Mouse (Mus musculus): ENCODE measurements around the gene Dip2c. TPM values are rescaled to one million over a fixed set of nuclear protein-coding genes. Genes with fewer than 3 reads are reported as not detected.

Dip2c gene
- 10 to 100 TPM; 70.4 to 72.8 TPM for total RNA-seq (2021)
- long read RNA-seq, partial matches to known transcripts: 3 of 15 reads
- long read RNA-seq, other reads (novel, unspliced or antisense): 12 of 15 reads

DNA sequence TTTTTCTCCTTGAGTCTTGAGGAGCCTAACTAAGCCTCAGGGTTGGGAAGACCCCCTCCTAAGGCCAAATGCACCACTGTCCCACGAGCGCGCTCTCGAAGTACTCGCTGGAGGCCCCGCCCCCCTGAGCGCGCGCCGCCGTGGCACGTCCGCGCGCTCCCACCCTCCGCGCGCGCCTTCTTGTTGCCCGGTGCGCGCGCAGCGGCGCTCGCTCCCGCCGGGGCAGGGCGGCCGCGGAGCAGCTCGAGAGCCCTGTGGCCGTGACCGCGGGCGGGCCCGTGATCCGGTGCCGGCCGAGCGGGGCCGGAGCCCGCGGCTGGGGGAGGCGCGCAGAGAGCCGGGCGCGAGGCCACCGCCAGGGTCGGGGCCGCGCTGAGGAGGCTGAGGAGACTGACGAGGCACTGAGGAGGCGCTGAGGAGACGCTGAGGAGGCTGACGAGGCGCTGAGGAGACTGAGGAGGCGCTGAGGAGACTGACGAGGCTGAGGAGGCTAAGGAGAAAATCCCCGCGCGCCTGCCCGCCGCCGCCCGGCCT is at the start of gene Dip2c:
Dip2c (plus strand) TSS at position 207 of the 534 bp plus-strand sequence.
- DNase-seq (ENCODE audit: low spot score in 2 of 2): peak; percentile 82 to 91

GRCm38 (mm10) chr13:9227078-9227477 is 49.2 kb upstream of the Dip2c start:
- no peak for DNase-seq (ENCODE audit: low spot score in 2 of 2)

DNA sequence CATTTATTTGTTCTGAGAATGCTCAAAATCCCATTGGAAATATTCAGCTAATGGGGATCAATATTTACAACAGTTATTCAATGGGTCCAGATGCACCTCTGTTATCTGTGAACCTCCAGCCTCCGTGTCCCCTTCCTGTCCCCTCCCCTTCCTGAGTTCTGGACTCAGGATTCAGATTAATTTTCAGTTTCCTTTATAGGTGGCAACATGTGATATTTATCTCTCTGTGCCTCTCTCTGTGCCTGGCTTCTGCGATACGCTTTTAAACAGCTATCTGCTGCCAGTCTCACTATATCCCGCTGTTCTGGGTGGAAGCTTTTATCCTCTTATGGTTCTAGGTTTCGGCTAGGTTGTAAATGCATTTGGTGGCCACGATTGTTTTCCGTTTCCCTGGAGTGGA is 38.8 kb upstream of the Dip2c start:
- no peak for DNase-seq (ENCODE audit: low spot score in 2 of 2)

DNA sequence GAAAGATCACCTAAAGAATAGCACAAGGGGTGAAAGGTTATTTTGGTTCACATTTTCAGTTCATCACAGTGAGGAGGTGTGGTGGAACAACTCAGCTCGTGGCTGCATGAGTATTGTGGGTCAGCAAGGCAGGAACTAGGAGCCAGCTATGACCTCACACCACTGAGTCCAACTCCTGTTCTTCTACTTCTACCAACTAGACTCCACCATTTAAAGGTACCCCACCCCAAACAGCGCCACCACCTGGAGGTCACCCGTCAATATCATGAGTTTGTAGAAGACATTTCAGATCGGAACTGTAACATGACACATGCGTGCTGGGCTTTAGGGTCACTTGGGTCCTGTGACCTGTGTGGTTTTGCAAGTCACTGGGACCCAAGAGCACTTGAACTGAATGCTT is 37.2 kb upstream of the Dip2c start:
- DNase-seq (ENCODE audit: low spot score in 2 of 2): no peak

DNA sequence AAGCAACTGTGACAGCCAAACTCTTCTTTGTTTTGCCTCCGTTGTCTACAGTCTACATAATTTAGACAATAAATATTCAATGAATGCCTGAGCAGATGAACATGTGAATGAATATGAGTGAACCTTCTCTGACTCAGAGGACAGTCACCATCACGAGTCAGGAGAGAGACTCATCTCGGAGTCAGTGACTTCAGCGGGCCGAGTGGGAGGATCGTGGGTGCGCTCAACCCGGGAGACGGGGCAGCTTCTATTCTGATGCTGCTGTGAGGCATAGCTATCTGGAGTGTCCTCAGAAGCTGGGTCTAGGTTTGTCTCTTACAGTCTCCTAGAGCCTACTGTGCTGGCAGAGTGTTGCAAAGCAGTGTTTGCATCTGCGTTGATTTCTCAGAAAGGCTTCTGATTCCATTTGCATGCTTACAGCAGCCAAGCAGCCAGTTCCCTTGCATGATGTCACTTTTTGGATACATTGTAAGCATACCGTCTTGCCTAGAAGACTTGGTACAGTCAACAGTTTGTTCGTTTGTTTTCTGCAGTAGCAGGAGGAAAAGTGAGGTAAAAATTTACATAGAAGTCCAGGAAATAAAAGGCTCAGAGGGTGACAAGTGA is 36.6 kb upstream of the Dip2c start:
- peak; percentile 22 to 28 for DNase-seq (ENCODE audit: low spot score in 2 of 2)

- no peak for DNase-seq (ENCODE audit: low spot score in 2 of 2)
These were observed 14.6 kb upstream of the Dip2c start for GRCm38 (mm10) chr13:9261748-9262147.

DNA sequence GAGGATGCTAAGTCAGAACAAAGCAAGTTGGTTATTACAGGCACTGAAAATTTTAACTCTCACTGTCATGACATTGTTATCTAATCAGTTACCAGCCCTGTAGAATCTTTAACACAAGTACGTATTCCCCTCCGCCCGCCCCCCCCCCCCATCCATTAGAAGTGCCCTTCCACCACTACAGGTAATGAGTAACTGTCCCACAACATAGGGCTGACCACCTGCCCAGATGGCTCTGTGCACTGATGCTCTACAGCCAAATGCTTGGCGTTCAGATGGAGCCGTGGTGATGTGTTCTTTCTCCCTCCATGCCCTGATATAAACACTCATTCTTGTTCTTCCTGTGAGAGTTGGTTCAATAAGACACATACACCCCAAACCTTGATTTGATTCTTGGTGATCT is 10.8 kb upstream of the Dip2c start:
- DNase-seq (ENCODE audit: low spot score in 2 of 2): no peak

GRCm38 (mm10) chr13:9276856-9277620 is 710 bp downstream of the Dip2c start:
- DNase-seq (ENCODE audit: low spot score in 2 of 2): peak; percentile 63 to 71

GRCm38 (mm10) chr13:9277621-9277960 is 1.3 kb downstream of the Dip2c start:
- DNase-seq (ENCODE audit: low spot score in 2 of 2): peak in 1 of 2 experiments; percentile 15

- no peak for DNase-seq (ENCODE audit: low spot score in 2 of 2)
These were observed 2.3 kb downstream of the Dip2c start for GRCm38 (mm10) chr13:9278636-9279035.

DNA sequence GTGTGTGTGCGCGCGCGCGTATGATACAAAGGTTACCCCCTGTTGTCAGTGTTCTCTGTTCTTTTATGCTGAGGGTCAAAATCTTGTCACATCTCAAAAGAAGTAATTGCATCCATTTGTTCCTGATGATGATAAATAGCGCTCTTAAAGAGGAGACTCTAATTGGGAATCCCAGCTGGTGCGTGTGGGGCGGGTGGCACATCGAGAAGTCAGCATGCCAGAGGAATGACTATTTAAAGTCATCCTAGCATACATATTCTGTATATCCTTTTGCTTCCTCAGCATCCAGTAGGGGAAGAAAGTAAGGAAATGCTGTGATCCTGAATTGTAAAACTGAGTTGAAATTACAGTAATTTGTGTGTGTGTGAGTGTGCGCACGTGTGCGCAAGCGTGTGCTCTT is 6.7 kb downstream of the Dip2c start:
- DNase-seq (ENCODE audit: low spot score in 2 of 2): no peak

- no peak for DNase-seq (ENCODE audit: low spot score in 2 of 2)
These were observed 13.6 kb downstream of the Dip2c start for GRCm38 (mm10) chr13:9289916-9290315.

GRCm38 (mm10) chr13:9296285-9296684 is 20.0 kb downstream of the Dip2c start:
- DNase-seq (ENCODE audit: low spot score in 2 of 2): no peak

DNA sequence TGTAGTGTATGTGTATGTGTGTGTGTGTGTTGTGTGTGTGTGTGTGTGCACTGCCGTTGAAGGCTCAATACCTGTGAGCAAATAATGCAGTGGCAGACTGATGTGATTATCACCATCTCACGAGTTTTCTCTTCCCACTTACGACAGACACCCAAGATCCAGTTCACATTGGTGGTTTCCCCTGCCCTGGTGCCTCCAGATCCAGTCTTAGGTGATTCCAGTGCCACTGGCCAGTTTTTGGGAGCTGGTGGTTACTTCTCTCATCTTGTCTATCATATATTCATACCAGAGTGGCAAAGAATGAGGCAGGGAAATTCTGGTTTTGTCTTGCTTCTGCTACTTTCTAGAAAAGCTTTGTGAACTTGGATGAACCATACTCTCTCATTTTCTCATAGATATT is 20.9 kb downstream of the Dip2c start:
- DNase-seq (ENCODE audit: low spot score in 2 of 2): no peak

DNA sequence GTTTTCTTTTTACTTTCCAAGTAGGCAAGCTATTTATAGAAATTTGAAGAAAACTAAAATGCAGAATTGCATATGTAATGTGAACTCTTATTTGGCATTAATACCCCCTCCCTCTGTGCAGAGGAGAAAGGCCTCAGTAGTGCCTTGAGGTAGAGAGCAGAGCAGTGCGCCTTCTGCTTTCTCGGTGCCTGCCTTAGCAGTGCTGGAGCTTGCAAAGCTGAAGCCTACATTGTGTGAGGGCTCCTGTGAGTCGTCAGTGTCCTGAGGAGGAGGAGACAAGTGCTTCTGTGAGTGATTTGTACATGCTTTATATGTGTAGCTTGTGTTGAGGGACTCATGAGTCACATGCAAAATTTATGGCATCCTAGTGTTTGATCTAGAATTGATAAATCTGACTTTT is 21.4 kb downstream of the Dip2c start:
- no peak for DNase-seq (ENCODE audit: low spot score in 2 of 2)

GRCm38 (mm10) chr13:9299657-9300056 is 23.3 kb downstream of the Dip2c start:
- no peak for DNase-seq (ENCODE audit: low spot score in 2 of 2)

DNA sequence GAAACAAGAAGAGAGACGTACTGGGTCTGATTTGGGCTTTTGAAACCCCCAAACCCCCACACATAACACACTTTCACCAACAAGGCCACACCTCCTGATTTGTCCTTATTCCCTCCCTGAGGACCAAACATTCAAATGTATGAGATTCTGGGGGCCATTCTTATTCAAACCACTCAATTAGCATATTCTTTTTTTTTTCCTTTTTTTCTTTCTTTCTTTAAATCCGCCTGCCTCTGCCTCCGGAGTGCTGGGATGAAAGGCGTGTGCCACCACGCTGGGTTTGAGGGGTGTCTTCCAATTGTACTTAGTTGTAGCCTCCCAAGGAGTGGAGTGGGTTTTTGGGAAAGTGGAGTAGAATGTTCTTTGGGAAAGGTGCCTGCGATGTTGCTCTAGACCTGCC is 32.5 kb downstream of the Dip2c start:
- DNase-seq (ENCODE audit: low spot score in 2 of 2): no peak

DNA sequence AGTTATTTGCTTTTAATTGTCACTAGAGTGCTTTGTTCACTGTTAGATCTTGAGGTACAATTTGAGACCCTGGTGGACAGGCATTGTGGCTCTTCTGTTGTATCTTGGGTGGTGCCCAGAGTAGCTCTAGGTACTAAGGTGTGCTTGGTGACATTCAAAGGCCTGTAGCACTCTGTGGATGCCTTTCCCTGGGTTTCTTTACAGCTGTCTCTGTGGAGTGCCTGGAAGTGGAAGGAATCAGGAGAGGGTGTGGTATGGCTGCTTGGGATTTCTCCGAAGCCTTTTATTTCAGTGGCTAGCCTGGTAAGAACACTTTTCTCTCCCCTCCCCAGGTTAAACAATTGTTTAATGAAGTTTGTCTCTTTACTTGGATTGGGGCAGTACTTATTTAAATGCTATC is 34.5 kb downstream of the Dip2c start:
- DNase-seq (ENCODE audit: low spot score in 2 of 2): no peak

GRCm38 (mm10) chr13:9312916-9313315 is 36.6 kb downstream of the Dip2c start:
- no peak for DNase-seq (ENCODE audit: low spot score in 2 of 2)

DNA sequence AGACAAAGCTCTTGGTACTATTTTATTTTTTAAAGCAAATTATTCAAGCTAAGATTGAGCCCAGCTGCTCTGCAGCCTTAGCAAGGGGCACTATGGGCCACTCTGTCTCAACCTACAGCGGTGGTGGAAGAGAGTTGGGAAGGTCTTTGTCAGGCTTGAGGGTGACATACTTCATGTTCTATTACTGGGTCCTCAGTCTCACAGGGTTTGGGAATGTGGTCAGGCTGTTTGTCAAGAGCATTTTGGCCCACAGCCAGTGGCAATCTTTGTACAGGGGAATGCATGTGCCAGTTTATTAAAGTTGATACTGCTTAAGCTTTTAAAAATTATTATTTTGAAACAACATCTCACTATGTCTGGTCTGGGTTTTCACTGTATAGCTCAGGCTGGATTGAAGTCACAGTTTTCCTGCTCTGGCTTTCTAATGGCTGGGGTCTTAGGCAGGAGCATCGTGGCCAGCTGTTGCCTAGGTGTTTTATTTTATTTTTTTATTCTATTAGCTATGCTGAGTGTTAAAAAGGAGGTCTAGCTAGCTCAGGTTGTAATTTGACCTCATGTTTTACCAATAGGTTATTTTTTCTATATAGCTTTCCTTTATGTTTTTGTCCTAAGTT is 37.9 kb downstream of the Dip2c start:
- DNase-seq (ENCODE audit: low spot score in 2 of 2): no peak

GRCm38 (mm10) chr13:9314713-9315112 is 38.4 kb downstream of the Dip2c start:
- DNase-seq (ENCODE audit: low spot score in 2 of 2): no peak

DNA sequence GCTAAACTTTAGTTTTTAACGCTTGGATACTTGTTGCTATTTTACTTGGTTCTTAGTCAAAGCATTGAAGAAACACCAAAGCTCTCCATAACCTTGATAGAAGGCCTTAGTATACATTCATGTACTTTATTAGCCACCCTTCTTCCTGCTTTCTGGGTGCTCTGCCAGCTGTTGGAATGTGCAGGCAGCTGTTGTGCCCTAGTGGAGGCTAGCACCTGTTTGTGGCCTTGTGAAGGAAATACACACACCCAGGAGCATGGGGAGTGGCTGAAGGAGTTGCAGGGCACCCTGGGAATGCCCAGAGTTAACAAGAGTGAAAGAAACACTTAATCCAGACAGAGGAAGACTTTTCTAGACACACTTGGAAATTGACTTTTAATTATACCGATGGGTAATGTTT is 43.4 kb downstream of the Dip2c start:
- no peak for DNase-seq (ENCODE audit: low spot score in 2 of 2)

Data from layer of hippocampus, postnatal 10 days (tissue).